Mouse (Mus musculus): ENCODE measurements at regions not wholly inside any gene's neighbourhood (a gene's known extent, or its start where the extent isn't known, plus 50 kb on each side); places are given as distances from the start of the nearest gene placed in this dataset.
"Not testable (repeated sequence)": the region's sequence is repeated elsewhere in the genome, so short reads cannot be mapped to it uniquely, and the experiment has no call there.

GRCm38 (mm10) chr4:61998366-61998765 lies 55.6 kb downstream of the Mup20 start:
- DNase-seq, result peak; percentile 42

- DNase-seq, result not testable (repeated sequence)
Observed at GRCm38 (mm10) chr4:61989941-61990340, 64.0 kb downstream of the Mup20 start.

GRCm38 (mm10) chr4:61976159-61976558 lies 77.8 kb downstream of the Mup20 start:
- DNase-seq, result no peak

DNA sequence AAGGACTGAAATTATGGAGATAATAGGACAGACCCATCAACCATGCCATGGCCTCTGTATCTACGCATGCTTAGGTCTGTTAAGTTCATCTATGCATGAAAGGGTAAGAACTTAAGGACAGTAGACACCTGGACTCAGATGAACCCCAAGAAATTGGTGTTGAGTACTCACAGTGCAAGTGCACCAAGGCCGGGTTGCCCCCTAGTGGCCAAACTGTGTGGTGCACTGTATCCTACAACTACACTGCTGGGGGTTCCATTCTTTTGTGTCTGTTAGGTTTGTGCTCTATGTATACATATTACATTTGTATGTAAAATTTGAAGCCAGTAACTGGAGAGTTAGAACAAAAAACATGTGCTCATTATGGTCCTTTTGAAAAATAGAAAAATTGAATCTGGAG lies 80.7 kb downstream of the Mup20 start:
- DNase-seq, result peak; percentile 52

DNA sequence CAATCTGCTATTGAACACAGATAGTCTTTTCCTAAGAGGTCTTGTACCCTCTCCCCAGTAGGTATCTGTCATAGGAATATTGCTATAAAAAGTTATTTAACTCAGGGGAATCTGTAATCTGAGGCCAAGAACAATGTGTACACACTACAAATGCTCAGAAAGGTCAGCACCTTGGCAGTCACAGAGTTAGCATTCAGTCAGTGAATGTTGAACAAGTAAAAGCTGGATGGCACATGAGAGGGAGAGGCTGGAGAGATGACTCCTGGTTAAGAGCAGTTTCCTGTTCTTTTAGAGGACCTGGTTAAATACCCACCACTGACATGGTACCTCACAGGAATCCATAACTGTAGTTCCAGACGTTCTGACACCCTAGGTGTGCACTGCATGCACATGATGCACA lies 84.3 kb downstream of the Mup20 start:
- no peak for DNase-seq

DNA sequence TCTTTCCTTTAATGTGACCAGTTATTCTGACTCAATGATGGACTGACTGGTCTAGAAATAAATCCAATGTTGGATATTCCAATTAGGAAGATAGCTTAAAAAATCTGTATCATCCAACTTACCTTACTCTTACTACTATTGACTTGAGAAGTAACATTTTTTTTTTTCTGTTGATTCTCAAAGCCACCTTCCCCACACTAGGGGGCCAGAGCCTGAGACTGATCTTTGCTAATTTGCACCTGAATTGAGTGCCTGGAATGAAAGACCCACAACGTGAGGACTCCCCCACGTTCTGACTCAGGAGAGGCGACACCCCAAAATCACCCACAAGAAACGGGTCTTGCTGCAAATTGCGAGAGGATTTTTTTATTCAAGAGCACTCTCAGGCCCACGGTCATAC lies 86.3 kb downstream of the Mup20 start:
- not testable (repeated sequence) for DNase-seq

- DNase-seq, result no peak
Observed at GRCm38 (mm10) chr4:61962315-61962714, 91.6 kb downstream of the Mup20 start.
